Mouse (Mus musculus): ENCODE data around the gene Gfod2. TPM values are rescaled to one million over a fixed set of nuclear protein-coding genes. Genes with fewer than 3 reads are reported as not detected.
A peak's percentile ranks its signal among the peaks of the same experiment; 100 is the strongest.

Gene Gfod2
- polyA plus RNA-seq, 1 experiment from 2014 or later, result 38.0 TPM

GRCm38 (mm10) chr8:105714139-105714538, 44.3 kb downstream of the Gfod2 start:
- DNase-seq (ENCODE audit: low spot score), result peak; percentile 91
- ATAC-seq (replicated peaks; ENCODE audit: low FRiP score), result peak; percentile 45; the same call in 1 of the 2 replicates
- no peaks in the 10 kb centered on the region for H3K9me3 ChIP-seq (ENCODE audit: control insufficient read depth, low read length)
- H3K9ac ChIP-seq (ENCODE audit: low read length), result no peak overlapping the region
- H3K4me3 ChIP-seq (ENCODE audit: low read depth, low read length), result no peak overlapping the region
- H3K4me1 ChIP-seq (replicated peaks; ENCODE audit: control insufficient read depth, insufficient read depth, low read length), result no peaks in the 10 kb centered on the region
- H3K27ac ChIP-seq (ENCODE audit: low read depth, low read length), result no peak overlapping the region
- H3K27me3 ChIP-seq (ENCODE audit: control insufficient read depth, insufficient read depth, low read length), result no peaks in the 10 kb centered on the region
- WGBS, result 5% methylated on average over 3 of the region's 3 CpGs
- H3K36me3 ChIP-seq (ENCODE audit: control insufficient read depth, insufficient read depth, low read length), result no peaks in the 10 kb centered on the region
- H3K4me2 ChIP-seq (ENCODE audit: low read depth, low read length, severe bottlenecking), result no peak overlapping the region

GRCm38 (mm10) chr8:105712286-105712685, 46.2 kb downstream of the Gfod2 start:
- Histone ChIP-seq H3K9ac (ENCODE audit: low read length) (no peak overlapping the region), H3K4me2 (ENCODE audit: low read depth, low read length, severe bottlenecking) (no peak overlapping the region), H3K27me3 (ENCODE audit: control insufficient read depth, insufficient read depth, low read length) (no peaks in the 10 kb centered on the region), H3K36me3 (ENCODE audit: control insufficient read depth, insufficient read depth, low read length) (no peaks in the 10 kb centered on the region), H3K9me3 (ENCODE audit: control insufficient read depth, low read length) (no peaks in the 10 kb centered on the region), H3K4me1 (replicated peaks; ENCODE audit: control insufficient read depth, insufficient read depth, low read length) (no peaks in the 10 kb centered on the region), H3K27ac (ENCODE audit: low read depth, low read length) (no peak overlapping the region), H3K4me3 (ENCODE audit: low read depth, low read length) (no peak overlapping the region)
- ATAC-seq (replicated peaks; ENCODE audit: low FRiP score), result no peak
- WGBS, result 90% methylated on average over 3 of the region's 3 CpGs
- DNase-seq (ENCODE audit: low spot score), result no peak

- DNase-seq (ENCODE audit: low spot score) (no peak), ATAC-seq (replicated peaks; ENCODE audit: low FRiP score) (no peak)
- Histone ChIP-seq H3K4me1 (replicated peaks; ENCODE audit: control insufficient read depth, insufficient read depth, low read length) (peaks cover 4% of the 10 kb centered on the region; the same call in 1 of the 2 replicates), H3K27ac (ENCODE audit: low read depth, low read length) (no peak overlapping the region), H3K4me2 (ENCODE audit: low read depth, low read length, severe bottlenecking) (no peak overlapping the region), H3K4me3 (ENCODE audit: low read depth, low read length) (no peak overlapping the region), H3K9me3 (ENCODE audit: control insufficient read depth, low read length) (no peaks in the 10 kb centered on the region), H3K36me3 (ENCODE audit: control insufficient read depth, insufficient read depth, low read length) (no peaks in the 10 kb centered on the region), H3K9ac (ENCODE audit: low read length) (no peak overlapping the region), H3K27me3 (ENCODE audit: control insufficient read depth, insufficient read depth, low read length) (no peaks in the 10 kb centered on the region)
- WGBS, result 81% methylated on average over 14 of the region's 14 CpGs
Observed at GRCm38 (mm10) chr8:105709317-105709716, 49.1 kb downstream of the Gfod2 start.

- H3K27me3 ChIP-seq (ENCODE audit: control insufficient read depth, insufficient read depth, low read length), result no peaks in the 10 kb centered on the region
- H3K4me2 ChIP-seq (ENCODE audit: low read depth, low read length, severe bottlenecking), result no peak overlapping the region
- no peak for DNase-seq (ENCODE audit: low spot score)
- H3K36me3 ChIP-seq (ENCODE audit: control insufficient read depth, insufficient read depth, low read length), result peaks cover 4% of the 10 kb centered on the region; the same call in 1 of the 2 replicates
- no peak overlapping the region for H3K9ac ChIP-seq (ENCODE audit: low read length)
- peaks cover 4% of the 10 kb centered on the region; the same call in 1 of the 2 replicates for H3K4me1 ChIP-seq (replicated peaks; ENCODE audit: control insufficient read depth, insufficient read depth, low read length)
- no peak for ATAC-seq (replicated peaks; ENCODE audit: low FRiP score)
- no peak overlapping the region for H3K27ac ChIP-seq (ENCODE audit: low read depth, low read length)
- no peaks in the 10 kb centered on the region for H3K9me3 ChIP-seq (ENCODE audit: control insufficient read depth, low read length)
- H3K4me3 ChIP-seq (ENCODE audit: low read depth, low read length), result no peak overlapping the region
- WGBS, result 94% methylated on average over 8 of the region's 8 CpGs
Observed at GRCm38 (mm10) chr8:105708675-105709074, 49.8 kb downstream of the Gfod2 start.

- Histone ChIP-seq H3K4me1 (replicated peaks; ENCODE audit: control insufficient read depth, insufficient read depth, low read length) (peaks cover 4% of the 10 kb centered on the region; the same call in 1 of the 2 replicates), H3K4me3 (ENCODE audit: low read depth, low read length) (peak within 1 kb of the TSS; percentile 70), H3K4me2 (ENCODE audit: low read depth, low read length, severe bottlenecking) (peak within 1 kb of the TSS; percentile 85), H3K36me3 (ENCODE audit: control insufficient read depth, insufficient read depth, low read length) (peaks cover 6% of the 10 kb centered on the region; the same call in 1 of the 2 replicates), H3K9ac (ENCODE audit: low read length) (peak within 1 kb of the TSS; percentile 79), H3K9me3 (ENCODE audit: control insufficient read depth, low read length) (no peaks in the 10 kb centered on the region), H3K27ac (ENCODE audit: low read depth, low read length) (no peak within 1 kb of the TSS), H3K27me3 (ENCODE audit: control insufficient read depth, insufficient read depth, low read length) (no peaks in the 10 kb centered on the region)
- 1% methylated on average over 55 of the region's 55 CpGs for WGBS
- peak; percentile 92 for ATAC-seq (replicated peaks; ENCODE audit: low FRiP score)
- peak; percentile 96 for DNase-seq (ENCODE audit: low spot score)
Observed at GRCm38 (mm10) chr8:105707498-105708403, 50.7 kb downstream of the Gfod2 start, which contains the start of the genes 4933405L10Rik and Enkd1. Gene 4933405L10Rik, plus strand, starts transcription at chr8:105707655. Gene Enkd1, minus strand, starts transcription at chr8:105708210.

- Histone ChIP-seq H3K27ac (ENCODE audit: low read depth, low read length) (no peak overlapping the region), H3K9me3 (ENCODE audit: control insufficient read depth, low read length) (no peaks in the 10 kb centered on the region), H3K4me2 (ENCODE audit: low read depth, low read length, severe bottlenecking) (peak overlapping the region; percentile 85), H3K27me3 (ENCODE audit: control insufficient read depth, insufficient read depth, low read length) (no peaks in the 10 kb centered on the region), H3K4me1 (replicated peaks; ENCODE audit: control insufficient read depth, insufficient read depth, low read length) (peaks cover 9% of the 10 kb centered on the region), H3K4me3 (ENCODE audit: low read depth, low read length) (peak overlapping the region; percentile 70), H3K36me3 (ENCODE audit: control insufficient read depth, insufficient read depth, low read length) (peaks cover 6% of the 10 kb centered on the region; the same call in 1 of the 2 replicates), H3K9ac (ENCODE audit: low read length) (peak overlapping the region; percentile 79; the same call in 1 of the 2 replicates)
- DNase-seq (ENCODE audit: low spot score), result no peak
- WGBS, result 84% methylated on average over 12 of the region's 12 CpGs
- no peak for ATAC-seq (replicated peaks; ENCODE audit: low FRiP score)
Observed at GRCm38 (mm10) chr8:105706426-105706825, 52.0 kb downstream of the Gfod2 start.

- 91% methylated on average over 6 of the region's 6 CpGs for WGBS
Observed at GRCm38 (mm10) chr8:105704955-105705354, 53.5 kb downstream of the Gfod2 start.

GRCm38 (mm10) chr8:105704146-105704812, 54.2 kb downstream of the Gfod2 start:
- no peaks in the 10 kb centered on the region for H3K9me3 ChIP-seq (ENCODE audit: control insufficient read depth, low read length)
- H3K27me3 ChIP-seq (ENCODE audit: control insufficient read depth, insufficient read depth, low read length), result no peaks in the 10 kb centered on the region
- H3K4me3 ChIP-seq (ENCODE audit: low read depth, low read length), result no peak overlapping the region
- no peak for ATAC-seq (replicated peaks; ENCODE audit: low FRiP score)
- H3K27ac ChIP-seq (ENCODE audit: low read depth, low read length), result no peak overlapping the region
- WGBS, result 94% methylated on average over 34 of the region's 34 CpGs
- no peak overlapping the region for H3K9ac ChIP-seq (ENCODE audit: low read length)
- no peak overlapping the region for H3K4me2 ChIP-seq (ENCODE audit: low read depth, low read length, severe bottlenecking)
- H3K36me3 ChIP-seq (ENCODE audit: control insufficient read depth, insufficient read depth, low read length), result peaks cover 6% of the 10 kb centered on the region; the same call in 1 of the 2 replicates
- H3K4me1 ChIP-seq (replicated peaks; ENCODE audit: control insufficient read depth, insufficient read depth, low read length), result peaks cover 12% of the 10 kb centered on the region
- DNase-seq (ENCODE audit: low spot score), result no peak

More at GRCm38 (mm10) chr8:105704955-105705354, 53.5 kb downstream of the Gfod2 start:
- no peak overlapping the region for H3K4me2 ChIP-seq (ENCODE audit: low read depth, low read length, severe bottlenecking)
- H3K9ac ChIP-seq (ENCODE audit: low read length), result no peak overlapping the region
- no peak for ATAC-seq (replicated peaks; ENCODE audit: low FRiP score)
- no peaks in the 10 kb centered on the region for H3K9me3 ChIP-seq (ENCODE audit: control insufficient read depth, low read length)
- no peak for DNase-seq (ENCODE audit: low spot score)
- H3K36me3 ChIP-seq (ENCODE audit: control insufficient read depth, insufficient read depth, low read length), result peaks cover 6% of the 10 kb centered on the region; the same call in 1 of the 2 replicates
- no peak overlapping the region for H3K27ac ChIP-seq (ENCODE audit: low read depth, low read length)
- no peak overlapping the region for H3K4me3 ChIP-seq (ENCODE audit: low read depth, low read length)
- H3K27me3 ChIP-seq (ENCODE audit: control insufficient read depth, insufficient read depth, low read length), result no peaks in the 10 kb centered on the region
- H3K4me1 ChIP-seq (replicated peaks; ENCODE audit: control insufficient read depth, insufficient read depth, low read length), result peaks cover 12% of the 10 kb centered on the region
